Mouse (Mus musculus) midbrain, embryonic 16.5 days (tissue): ENCODE results near the gene Pck1. TPM values are rescaled to one million over a fixed set of nuclear protein-coding genes. Genes with fewer than 3 reads are reported as not detected.

Experiments used
- ATAC-seq: fragments of 200-750 bp; cut with Nextera tagmentation; 2 replicates; pipeline ENCODE4 v1.8.0; 2017; ENCODE audit warnings: moderate TSS enrichment
- H3K27ac ChIP-seq: fragments of 300-500 bp; sonication (generic); 2 replicates; pipeline ENCODE4 v1.5.1; 2014; ENCODE audit warnings: mild to moderate bottlenecking, low read length, mixed read lengths
- H3K27me3 ChIP-seq: fragments of 300-500 bp; sonication (generic); 2 replicates; pipeline ENCODE4 v1.6.1; 2014; ENCODE audit warnings: low read depth, low read length, mixed read lengths; ENCODE audit not compliant: control insufficient read depth, insufficient read depth
- H3K36me3 ChIP-seq: fragments of 300-500 bp; sonication (generic); 2 replicates; pipeline ENCODE4 v1.6.1; 2014; ENCODE audit warnings: mild to moderate bottlenecking, low read length, moderate library complexity, mixed read lengths; ENCODE audit not compliant: control insufficient read depth, insufficient read depth
- H3K4me1 ChIP-seq: fragments of 300-500 bp; sonication (generic); 2 replicates; pipeline ENCODE4 v1.6.1; 2014; ENCODE audit warnings: mild to moderate bottlenecking, low read length, mixed read lengths; ENCODE audit not compliant: control insufficient read depth, insufficient read depth
- H3K4me2 ChIP-seq: fragments of 300-500 bp; sonication (generic); 2 replicates; pipeline ENCODE4 v1.6.1; 2014; ENCODE audit warnings: mild to moderate bottlenecking, low read length, mixed read lengths
- H3K4me3 ChIP-seq: fragments of 300-500 bp; sonication (generic); 2 replicates; pipeline ENCODE4 v1.5.1; 2014; ENCODE audit warnings: low read depth, mild to moderate bottlenecking, low read length, moderate library complexity, mixed read lengths
- H3K9ac ChIP-seq: fragments of 300-500 bp; sonication (generic); 2 replicates; pipeline ENCODE4 v1.6.1; 2014; ENCODE audit warnings: low read depth, low read length, mixed read lengths
- H3K9me3 ChIP-seq: fragments of 300-500 bp; sonication (generic); replicated peaks from 2 replicates; pipeline ENCODE4 v1.6.1; 2014; ENCODE audit warnings: mild to moderate bottlenecking, low read length, mixed read lengths; ENCODE audit not compliant: control insufficient read depth, poor library complexity, severe bottlenecking
- WGBS: fragments of 180-500 bp; shearing (Covaris S2); extraction: QIAGEN DNeasy Blood & Tissue Kit; methylation state at CpG from one replicate; pipeline ENCODE4 v1.1.7; 2014; 5-methylcytosine and 5-hydroxymethylcytosine counted together
- polyA plus RNA-seq: library from polyadenylated mRNA; unstranded; fragments of >200 nt; fragmentation: Nextera tagmentation; extraction: Ambion mirVana; gene quantifications from 2 replicates; pipeline ENCODE4 v1.2.1, GENCODE M21; 2015

The Pck1 gene
- polyA plus RNA-seq, 1 experiment from 2014 or later: not detected

DNA sequence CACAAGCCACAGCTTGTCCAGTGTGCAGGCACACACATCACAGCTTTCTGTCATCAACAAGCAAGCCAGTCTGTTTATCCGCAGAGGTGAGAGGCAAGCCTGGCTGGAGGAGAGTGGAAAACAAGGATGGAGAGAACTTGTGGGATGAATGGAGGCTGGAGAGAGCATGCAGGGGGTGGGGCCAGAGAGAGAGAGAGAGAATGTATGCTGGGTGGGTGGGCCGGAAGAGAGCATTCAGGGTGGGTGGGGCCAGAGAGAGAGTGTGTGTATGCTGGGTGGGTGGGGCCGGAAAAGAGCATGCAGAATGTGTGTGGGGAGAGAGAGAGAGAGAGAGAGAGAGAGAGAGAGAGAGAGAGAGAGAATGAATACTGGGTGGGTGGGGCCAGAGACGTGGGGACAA is 51.8 kb downstream of the Pck1 start:
- Histone ChIP-seq H3K9ac (no peak overlapping the region), H3K9me3 (no peaks in the 10 kb centered on the region), H3K4me2 (no peak overlapping the region), H3K27me3 (no peaks in the 10 kb centered on the region), H3K36me3 (no peaks in the 10 kb centered on the region), H3K27ac (no peak overlapping the region), H3K4me3 (no peak overlapping the region), H3K4me1 (no peaks in the 10 kb centered on the region)
- 65% methylated on average over 4 of the region's 4 CpGs for WGBS
- no peak for ATAC-seq

DNA sequence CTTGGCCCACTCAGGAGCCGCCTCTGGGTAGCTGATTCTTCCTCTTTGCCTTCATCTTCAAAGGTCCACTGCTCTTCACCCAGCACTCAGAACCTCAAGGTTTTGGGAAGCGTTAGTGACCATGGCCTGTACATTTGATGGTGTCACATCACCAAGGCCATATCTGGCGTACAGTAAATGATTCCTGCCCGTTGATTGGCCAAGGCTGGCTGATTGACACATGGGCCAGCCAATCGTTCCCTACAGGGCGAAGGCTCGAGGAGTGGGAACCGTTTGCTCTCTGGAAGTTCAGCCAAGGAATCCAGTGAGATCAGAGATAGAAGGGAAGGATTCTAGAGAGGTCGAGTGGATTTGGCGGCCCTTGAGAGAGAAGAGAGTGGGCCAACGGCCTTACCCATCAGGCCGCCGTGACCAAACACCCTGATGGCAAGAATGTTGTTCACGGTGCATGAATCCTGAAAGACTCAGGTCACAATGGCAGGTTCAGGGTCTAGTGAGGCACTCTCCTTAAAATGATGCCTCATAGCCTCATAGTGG is 52.8 kb downstream of the Pck1 start:
- H3K27me3 ChIP-seq: no peaks in the 10 kb centered on the region
- H3K4me3 ChIP-seq: no peak overlapping the region
- 94% methylated on average over 14 of the region's 14 CpGs for WGBS
- no peaks in the 10 kb centered on the region for H3K9me3 ChIP-seq
- ATAC-seq: no peak
- no peak overlapping the region for H3K27ac ChIP-seq
- H3K36me3 ChIP-seq: no peaks in the 10 kb centered on the region
- H3K4me1 ChIP-seq: no peaks in the 10 kb centered on the region
- no peak overlapping the region for H3K4me2 ChIP-seq
- H3K9ac ChIP-seq: no peak overlapping the region

DNA sequence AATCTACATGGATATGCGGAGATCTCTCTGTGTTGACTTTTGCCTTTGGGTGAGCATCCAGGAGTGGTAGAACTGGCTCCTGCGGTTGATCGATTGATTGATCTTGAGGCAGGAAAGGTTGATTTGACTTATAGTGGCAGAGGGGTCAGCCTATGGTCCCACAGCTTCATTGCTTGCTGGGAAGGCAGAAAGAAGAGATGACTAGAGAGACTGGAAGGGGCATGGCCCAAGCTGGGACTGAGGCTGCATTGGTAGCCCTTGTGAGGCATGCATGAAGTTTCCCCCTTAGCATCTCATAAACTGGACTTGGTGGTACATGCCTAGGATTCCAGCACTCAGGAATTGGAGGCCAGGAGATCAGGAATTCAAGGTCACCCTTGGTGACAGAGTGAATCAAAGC is 54.2 kb downstream of the Pck1 start:
- Histone ChIP-seq H3K4me1 (no peaks in the 10 kb centered on the region), H3K9me3 (no peaks in the 10 kb centered on the region), H3K27me3 (no peaks in the 10 kb centered on the region), H3K27ac (no peak overlapping the region), H3K4me2 (no peak overlapping the region), H3K9ac (no peak overlapping the region), H3K4me3 (no peak overlapping the region), H3K36me3 (no peaks in the 10 kb centered on the region)
- no peak for ATAC-seq
- over 99% methylated on average over 3 of the region's 3 CpGs for WGBS

Other genes starting within 250 kb of the Pck1 start
- gene Bmp7, start 212.7 kb upstream of the Pck1 start, polyA plus RNA-seq: 9.2 and 10.3 TPM in 2 replicates
- gene Spo11, start 175.3 kb upstream of the Pck1 start, polyA plus RNA-seq: 1.0 and 1.6 TPM in 2 replicates
- 115 and 118 TPM in 2 replicates for gene Rae1, start 152.9 kb upstream of the Pck1 start, polyA plus RNA-seq
- gene Rbm38, start 132.6 kb upstream of the Pck1 start, polyA plus RNA-seq: 9.9 and 12.9 TPM in 2 replicates
- 0.06 and 0.11 TPM in 2 replicates for gene Ctcfl, start 33.5 kb upstream of the Pck1 start, polyA plus RNA-seq
- gene Zbp1, start 65.9 kb downstream of the Pck1 start, polyA plus RNA-seq: 0.30 TPM in 1 of 2 replicates, not detected in the other
- 3.4 and 4.5 TPM in 2 replicates for gene Pmepa1, start 123.5 kb downstream of the Pck1 start, polyA plus RNA-seq